24 mouse cellular contexts compared by ENCODE assay signal in the genomic region with DNA sequence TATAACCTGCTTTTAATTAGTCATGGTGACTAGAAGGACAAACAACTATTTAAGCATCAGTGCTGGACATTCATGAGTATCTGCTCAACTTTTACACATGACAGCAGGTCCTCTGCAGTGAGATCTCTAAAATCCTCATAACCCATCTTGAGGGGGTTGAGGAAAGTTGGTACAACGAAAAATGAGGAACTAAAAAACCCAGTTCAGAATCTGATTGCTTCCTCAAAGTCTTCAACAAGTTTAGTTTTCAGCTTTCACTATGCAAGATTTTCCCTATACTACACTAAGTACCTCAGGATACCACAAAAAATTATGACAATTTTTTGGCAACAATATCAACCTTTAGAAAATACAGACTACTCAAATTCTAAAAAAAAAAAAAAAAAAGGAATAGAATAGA.
"Had no signal": no experiment of that assay in that cellular context is flagged by ENCODE, and none has a peak within 500 bp of the region (broad histone marks: within the 10 kb centered on the region; RNA-seq: fewer than 3 reads in every experiment).

No protein-coding gene starts in this region.

- H3K27ac ChIP-seq: kidney, postnatal 0 days; layer of hippocampus, adult 2 months; left cerebral cortex, adult 2 months; limb, embryonic 10.5 days; limb, embryonic 13.5 days; liver, embryonic 12.5 days; liver, embryonic 15.5 days; neural tube, embryonic 12.5 days; neural tube, embryonic 15.5 days; stomach, postnatal 0 days had no signal

- H3K36me3 ChIP-seq: limb, embryonic 10.5 days; limb, embryonic 13.5 days; liver, embryonic 12.5 days; liver, embryonic 15.5 days; neural tube, embryonic 12.5 days; neural tube, embryonic 15.5 days had no signal

- H3K4me3 ChIP-seq: layer of hippocampus, adult 2 months; left cerebral cortex, adult 2 months; limb, embryonic 10.5 days; limb, embryonic 13.5 days; liver, embryonic 12.5 days; liver, embryonic 15.5 days; neural tube, embryonic 12.5 days; neural tube, embryonic 15.5 days had no signal

- ATAC-seq: intestine, postnatal 0 days; liver, embryonic 12.5 days had no signal

- H3K9me3 ChIP-seq: limb, embryonic 10.5 days; limb, embryonic 13.5 days; liver, embryonic 12.5 days; liver, embryonic 15.5 days; neural tube, embryonic 12.5 days; neural tube, embryonic 15.5 days had no signal

- H3K4me1 ChIP-seq: liver, embryonic 15.5 days; neural tube, embryonic 15.5 days had no signal

- DNase-seq: kidney, adult 2 months; kidney, postnatal 25 days; layer of hippocampus, adult 9-11 months; liver; lung, adult 2 months; lung, postnatal 14 days; lung, postnatal 4 days; midbrain, embryonic 14.5 days; retina, postnatal 1 day; right cerebral cortex, postnatal 25 days; thymus, adult 2 months; thymus, postnatal 14 days; thymus, postnatal 4 days had no signal

- H3K9ac ChIP-seq: limb, embryonic 13.5 days; liver, embryonic 12.5 days; liver, embryonic 15.5 days; neural tube, embryonic 12.5 days; neural tube, embryonic 15.5 days had no signal

- H3K27me3 ChIP-seq: limb, embryonic 13.5 days; liver, embryonic 12.5 days; liver, embryonic 15.5 days; neural tube, embryonic 12.5 days; neural tube, embryonic 15.5 days had no signal
